Mouse (Mus musculus) spleen, embryonic (tissue): Measurements from ENCODE around the gene Gm44965.

ENCODE experiments used
- CTCF ChIA-PET: fragments of 350-600 bp; sonication (Branson Sonifier 250); formaldehyde crosslinking; loops from one replicate; lab custom pipeline; 2022; lab: Charles Lee

The Gm44965 gene

DNA sequence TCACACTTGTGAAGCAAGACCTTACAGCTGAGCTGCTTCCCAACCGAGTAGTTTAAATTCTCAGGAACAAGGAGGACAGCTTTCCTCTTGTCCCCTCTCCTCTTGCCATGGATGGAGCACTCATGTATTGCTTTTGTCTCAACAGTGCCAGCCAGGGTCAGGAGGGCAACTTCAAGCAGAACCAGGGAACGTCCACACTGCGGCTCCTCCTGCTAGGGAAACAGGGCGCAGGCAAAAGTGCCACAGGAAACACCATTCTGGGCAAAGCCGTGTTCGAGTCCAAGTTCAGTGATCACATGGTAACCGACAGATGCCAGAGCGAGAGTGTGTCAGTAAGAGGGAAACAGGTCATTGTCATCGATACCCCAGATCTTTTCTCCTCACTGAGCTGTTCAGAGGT, 56.3 kb downstream of the Gm44965 start:
- CTCF ChIA-PET = interaction anchor here (0.6 to 1.5 kb wide), 3 partner anchors 8 to 70 kb away, joined by 3 to 5 read pairs (median 4); no protein-coding TSS in a partner anchor

DNA sequence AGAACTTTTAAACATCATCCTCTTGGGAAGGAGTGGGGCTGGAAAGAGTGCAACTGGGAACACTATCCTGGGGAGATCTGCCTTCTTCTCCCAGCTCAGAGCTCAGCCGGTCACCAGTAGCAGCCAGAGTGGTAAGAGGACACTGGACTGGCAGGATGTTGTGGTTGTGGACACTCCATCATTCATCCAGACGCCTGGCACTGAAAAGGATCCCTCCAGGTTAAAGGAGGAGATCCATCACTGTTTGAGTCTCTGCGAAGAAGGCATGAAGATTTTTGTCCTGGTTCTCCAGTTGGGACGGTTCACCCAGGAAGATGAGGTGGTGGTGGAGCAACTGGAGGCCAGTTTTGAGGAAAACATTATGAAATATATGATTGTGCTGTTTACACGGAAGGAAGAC, 65.0 kb downstream of the Gm44965 start:
- CTCF ChIA-PET = interaction anchor here (0.7 to 0.9 kb wide), 3 partner anchors 9 to 265 kb away, joined by 3 to 25 read pairs (median 12); no protein-coding TSS in a partner anchor

DNA sequence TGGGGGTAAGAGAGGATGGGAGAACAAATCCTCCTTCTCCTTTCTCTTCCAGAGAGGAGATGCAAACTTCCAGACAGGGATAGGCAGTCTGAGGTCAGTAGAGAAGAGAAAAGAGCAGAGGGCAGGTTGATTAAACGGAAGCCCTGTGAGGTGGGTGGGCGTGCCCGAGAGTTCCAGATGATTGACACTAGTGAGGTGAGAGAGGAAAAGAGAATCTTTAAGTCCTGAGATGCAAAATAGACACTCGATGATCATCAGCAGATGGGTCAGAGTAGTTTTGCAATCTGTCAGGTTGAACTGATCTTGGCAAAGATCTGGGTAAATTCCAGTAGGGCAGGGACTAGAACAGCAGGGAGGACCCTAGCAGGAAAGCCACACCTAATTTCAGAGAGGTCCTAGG, 71.0 kb downstream of the Gm44965 start:
- CTCF ChIA-PET = no interaction called here

DNA sequence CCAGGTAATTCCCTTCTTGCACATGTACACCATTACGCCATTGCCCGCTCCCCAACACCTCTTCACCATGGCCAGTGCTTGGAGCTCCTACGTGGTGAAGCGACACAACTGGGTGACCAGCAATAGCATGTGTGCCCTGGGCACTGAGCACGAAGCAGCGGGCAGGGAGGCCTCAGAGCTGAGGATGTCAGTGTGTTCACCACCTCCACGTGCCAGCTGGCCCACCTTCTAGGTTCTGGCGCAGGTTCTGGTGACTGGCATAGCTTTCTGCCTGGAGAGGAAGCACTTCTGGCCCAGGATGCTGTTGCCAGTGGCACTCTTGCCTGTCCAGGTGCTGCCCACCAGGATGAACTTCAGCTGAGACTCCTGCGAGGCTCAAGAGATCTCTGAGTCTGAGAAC, 71.7 kb downstream of the Gm44965 start:
- CTCF ChIA-PET = no interaction called here

DNA sequence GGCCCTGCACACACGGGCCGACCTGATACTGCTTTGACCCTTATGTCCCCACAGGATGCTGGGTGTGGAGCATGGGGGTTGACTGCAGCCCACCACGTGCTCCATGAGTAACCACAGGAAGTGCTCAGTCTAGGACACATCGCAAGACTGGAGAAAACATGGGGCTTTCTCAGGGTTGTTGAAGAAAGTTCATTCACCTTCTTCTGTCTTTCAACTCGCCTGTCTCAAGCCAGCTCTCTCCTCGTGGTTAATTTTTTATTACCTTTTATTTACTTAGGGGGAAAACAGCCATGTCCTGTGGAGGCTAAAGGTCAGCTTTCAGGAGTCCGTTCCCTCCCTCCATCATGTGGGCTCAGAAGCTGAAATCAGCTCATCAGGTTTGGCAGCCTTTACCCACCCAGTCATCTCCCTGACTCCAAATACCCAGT, 72.4 kb downstream of the Gm44965 start:
- CTCF ChIA-PET = interaction anchor here (0.7 to 0.8 kb wide), 3 partner anchors 16 to 50 kb away, joined by 3 to 7 read pairs (median 3); no protein-coding TSS in a partner anchor

DNA sequence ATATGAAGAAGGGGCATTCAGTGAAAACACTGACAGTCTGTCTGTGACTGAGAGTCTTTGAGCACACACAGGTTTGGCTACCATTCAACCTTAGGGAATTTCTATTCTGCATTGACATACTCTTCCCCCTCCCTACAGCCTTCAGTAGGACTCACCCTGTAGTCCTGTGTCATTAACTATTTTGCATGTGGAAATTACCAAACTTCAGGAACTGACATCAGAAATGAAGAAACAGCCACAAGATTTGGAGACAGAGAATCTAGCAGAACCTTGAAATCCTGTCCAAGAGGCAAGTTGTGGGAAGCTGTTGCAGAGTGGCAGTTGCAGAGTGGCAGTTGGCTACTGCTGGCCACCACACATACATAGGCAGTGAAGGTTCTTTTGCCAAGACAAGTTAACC, 74.3 kb downstream of the Gm44965 start:
- CTCF ChIA-PET = no interaction called here
